Mouse (Mus musculus) liver, adult 2 months (tissue): ENCODE results near the gene Ddx58. TPM values are rescaled to one million over a fixed set of nuclear protein-coding genes. Genes with fewer than 3 reads are reported as not detected.
A peak's percentile ranks its signal among the peaks of the same experiment; 100 is the strongest.

Experiments
- DNase-seq: peaks from one replicate; pipeline ENCODE4 v3.0.0-alpha.2; 2011; ENCODE audit warnings: low read depth, low spot score; ENCODE audit errors: extremely low read depth
- H3K27ac ChIP-seq: fragments of 200-500 bp; replicated peaks from 2 replicates; pipeline ENCODE4 v1.5.1; 2012; ENCODE audit warnings: low read depth, mild to moderate bottlenecking, control low read depth, inconsistent platforms, low read length; ENCODE audit not compliant: insufficient read depth
- H3K27me3 ChIP-seq: fragments of 200-500 bp; 2 replicates; pipeline ENCODE4 v1.6.1; 2012; ENCODE audit warnings: mild to moderate bottlenecking, moderate library complexity, low read length, inconsistent platforms; ENCODE audit not compliant: control insufficient read depth, insufficient read depth
- H3K36me3 ChIP-seq: fragments of 200-500 bp; 2 replicates; pipeline ENCODE4 v1.6.1; 2012; ENCODE audit warnings: low read length, inconsistent platforms; ENCODE audit not compliant: control insufficient read depth, insufficient read depth
- H3K4me1 ChIP-seq: fragments of 200-500 bp; 2 replicates; pipeline ENCODE4 v1.6.1; 2011; ENCODE audit warnings: low read length; ENCODE audit not compliant: control insufficient read depth, insufficient read depth
- H3K4me3 ChIP-seq: fragments of 200-500 bp; 2 replicates; pipeline ENCODE4 v1.5.1; 2011; ENCODE audit warnings: low read depth, mild to moderate bottlenecking, control low read depth, low read length, moderate library complexity; ENCODE audit not compliant: insufficient read depth
- H3K79me2 ChIP-seq: fragments of 200-500 bp; 2 replicates; pipeline ENCODE4 v1.6.1; 2012; ENCODE audit warnings: inconsistent platforms, mild to moderate bottlenecking, low read length, moderate library complexity; ENCODE audit not compliant: control insufficient read depth, insufficient read depth
- H3K9ac ChIP-seq: fragments of 200-500 bp; 2 replicates; pipeline ENCODE4 v1.6.1; 2012; ENCODE audit warnings: low read depth, mild to moderate bottlenecking, control low read depth, inconsistent platforms, low read length
- CTCF ChIP-seq: fragments of 200-500 bp; IDR thresholded peaks from 2 replicates; pipeline ENCODE4 v1.5.1; 2011; ENCODE audit warnings: low read depth, low read length, control low read depth
- POLR2A ChIP-seq: fragments of 200-500 bp; IDR thresholded peaks from 2 replicates; pipeline ENCODE4 v1.6.1; 2011; ENCODE audit warnings: low read length, control low read depth; ENCODE audit not compliant: insufficient read depth; ENCODE audit errors: extremely low read depth
- WGBS: fragments of 180-500 bp; shearing (Covaris S2); methylation state at CpG from one replicate; pipeline ENCODE4 v1.1.7; 2018; 5-methylcytosine and 5-hydroxymethylcytosine counted together
- polyA plus RNA-seq: library from polyadenylated mRNA; depleted of rRNA; stranded (reverse); fragments of >200 nt; gene quantifications from 2 replicates; pipeline ENCODE4 v1.2.3, GENCODE M21; 2012
- total RNA-seq: library from RNA; depleted of rRNA; stranded (reverse); fragments of >200 nt; gene quantifications from 2 replicates; pipeline ENCODE4 v1.2.3, GENCODE M21; 2014

Gene Ddx58
- total and polyA plus RNA-seq, 2 experiments, result 11.6 to 29.2 TPM

- Histone ChIP-seq H3K36me3 (peaks cover 30% of the 10 kb centered on the region), H3K79me2 (no peaks in the 10 kb centered on the region), H3K27ac (no peak overlapping the region), H3K4me1 (peaks cover 30% of the 10 kb centered on the region), H3K9ac (no peak overlapping the region), H3K27me3 (no peaks in the 10 kb centered on the region), H3K4me3 (no peak overlapping the region)
- TF ChIP-seq POLR2A (no peak), CTCF (no peak)
- WGBS, result 97% methylated on average over 17 of the region's 17 CpGs
- no peak for DNase-seq
Observed at GRCm38 (mm10) chr4:40178584-40178983, 61.0 kb downstream of the Ddx58 start.

- no peak for TF ChIP-seq CTCF
- TF ChIP-seq POLR2A, result no peak
- Histone ChIP-seq H3K27ac (no peak overlapping the region), H3K36me3 (peaks cover 36% of the 10 kb centered on the region), H3K4me3 (no peak overlapping the region), H3K9ac (no peak overlapping the region), H3K4me1 (peaks cover under 1% of the 10 kb centered on the region), H3K79me2 (no peaks in the 10 kb centered on the region), H3K27me3 (no peaks in the 10 kb centered on the region)
- DNase-seq, result peak; percentile 46
- WGBS, result 57% methylated on average over 4 of the region's 4 CpGs
Observed at GRCm38 (mm10) chr4:40174321-40174720, 65.3 kb downstream of the Ddx58 start.

- 89% methylated on average over 2 of the region's 2 CpGs for WGBS
- H3K9ac ChIP-seq, result no peak overlapping the region
- H3K36me3 ChIP-seq, result peaks cover 43% of the 10 kb centered on the region
- H3K4me3 ChIP-seq, result no peak overlapping the region
- no peak for DNase-seq
- H3K4me1 ChIP-seq, result no peaks in the 10 kb centered on the region; the same call in 1 of the 2 replicates
- TF ChIP-seq CTCF (no peak), POLR2A (no peak)
- no peaks in the 10 kb centered on the region for H3K79me2 ChIP-seq
- H3K27me3 ChIP-seq, result no peaks in the 10 kb centered on the region
- no peak overlapping the region for H3K27ac ChIP-seq
Observed at GRCm38 (mm10) chr4:40172336-40172735, 67.3 kb downstream of the Ddx58 start.

- 93% methylated on average over 4 of the region's 4 CpGs for WGBS
- Histone ChIP-seq H3K27me3 (no peaks in the 10 kb centered on the region), H3K27ac (no peak overlapping the region)
Observed at GRCm38 (mm10) chr4:40171477-40171876, 68.2 kb downstream of the Ddx58 start.

GRCm38 (mm10) chr4:40163646-40164045, 76.0 kb downstream of the Ddx58 start:
- TF ChIP-seq POLR2A, result no peak
- TF ChIP-seq CTCF, result no peak
- Histone ChIP-seq H3K4me1 (peaks cover 17% of the 10 kb centered on the region), H3K9ac (no peak overlapping the region), H3K27ac (no peak overlapping the region), H3K27me3 (no peaks in the 10 kb centered on the region), H3K79me2 (peaks cover 24% of the 10 kb centered on the region; the same call in 1 of the 2 replicates), H3K36me3 (peaks cover 38% of the 10 kb centered on the region), H3K4me3 (no peak overlapping the region)
- 84% methylated on average over 10 of the region's 10 CpGs for WGBS
- DNase-seq, result no peak

More at GRCm38 (mm10) chr4:40171477-40171876, 68.2 kb downstream of the Ddx58 start:
- no peak overlapping the region for H3K4me3 ChIP-seq
- TF ChIP-seq CTCF, result no peak
- no peak for TF ChIP-seq POLR2A
- H3K4me1 ChIP-seq, result no peaks in the 10 kb centered on the region; the same call in 1 of the 2 replicates
- peaks cover 3% of the 10 kb centered on the region; the same call in 1 of the 2 replicates for H3K79me2 ChIP-seq
- H3K9ac ChIP-seq, result no peak overlapping the region
- peaks cover 50% of the 10 kb centered on the region for H3K36me3 ChIP-seq
- DNase-seq, result no peak

GRCm38 (mm10) chr4:40160591-40161434, 78.8 kb downstream of the Ddx58 start:
- peak overlapping the region; percentile 90 for H3K27ac ChIP-seq

More at GRCm38 (mm10) chr4:40160591-40161434, 78.8 kb downstream of the Ddx58 start:
- peaks cover 11% of the 10 kb centered on the region; the same call in 1 of the 2 replicates for H3K36me3 ChIP-seq
- H3K9ac ChIP-seq, result peak overlapping the region; percentile 29
- DNase-seq, result peak; percentile 92
- H3K27me3 ChIP-seq, result no peaks in the 10 kb centered on the region
- no peak overlapping the region for H3K4me3 ChIP-seq
- no peak for TF ChIP-seq POLR2A
- TF ChIP-seq CTCF, result peak; percentile 28; the same call in 1 of the 2 replicates
- H3K4me1 ChIP-seq, result peaks cover 35% of the 10 kb centered on the region
- peaks cover 29% of the 10 kb centered on the region for H3K79me2 ChIP-seq
- 29% methylated on average over 8 of the region's 8 CpGs for WGBS
